Comparison of ENCODE assay signal across 28 mouse cellular contexts in the genomic region with DNA sequence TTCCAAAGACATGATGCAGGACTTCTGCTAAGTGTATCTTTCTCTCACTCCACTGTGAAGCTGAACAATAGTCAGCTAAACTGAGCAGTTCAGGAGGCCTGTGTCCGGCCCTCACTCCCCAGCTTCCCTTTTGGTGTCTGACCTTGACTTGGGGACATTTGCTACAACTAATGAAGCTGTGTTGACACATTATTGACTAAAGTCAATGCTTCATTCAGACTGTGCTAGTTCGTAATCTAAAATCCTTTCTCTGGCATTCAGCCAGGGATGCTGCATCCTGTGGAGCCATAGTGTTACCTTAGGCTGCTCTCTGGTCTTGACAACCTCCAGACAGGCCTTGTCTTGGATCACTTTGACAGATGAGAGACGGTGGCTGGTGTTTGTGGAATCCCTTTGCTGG.
"Had no signal": no experiment of that assay in that cellular context is flagged by ENCODE, and none has a peak within 500 bp of the region (broad histone marks: within the 10 kb centered on the region; RNA-seq: fewer than 3 reads in every experiment).

No protein-coding gene starts in this region.

- H3K27ac ChIP-seq: embryonic facial prominence, embryonic 10.5 days; embryonic facial prominence, embryonic 12.5 days; embryonic facial prominence, embryonic 13.5 days; embryonic facial prominence, embryonic 15.5 days; forebrain, embryonic 10.5 days; forebrain, embryonic 12.5 days; forebrain, embryonic 13.5 days; forebrain, embryonic 15.5 days; gastrocnemius, adult 2 months; heart, adult 2 months had no signal

- DNase-seq: cerebellum, adult 2 months; cerebellum, adult 8-10 months; cerebellum, adult 9-10 months; cerebellum, adult 9-11 months; cerebellum, postnatal 14 days; cerebellum, postnatal 25 days; cerebellum, postnatal 36 days; embryo, embryonic 11 days; forebrain, postnatal 0 days; gastrocnemius, adult 2 months; gastrocnemius, postnatal 10 days; gastrocnemius, postnatal 14 days; gastrocnemius, postnatal 25 days; gastrocnemius, postnatal 36 days; heart, adult 11 months; heart, adult 18-20 months; heart, adult 2 months had no signal

- H3K4me3 ChIP-seq: embryonic facial prominence, embryonic 10.5 days; embryonic facial prominence, embryonic 12.5 days; embryonic facial prominence, embryonic 13.5 days; embryonic facial prominence, embryonic 15.5 days; erythroblast, embryonic 14.5 days; forebrain, embryonic 10.5 days; forebrain, embryonic 12.5 days; forebrain, embryonic 13.5 days; forebrain, embryonic 15.5 days; gastrocnemius, adult 2 months; heart, adult 2 months had no signal

- H3K36me3 ChIP-seq: embryonic facial prominence, embryonic 10.5 days; embryonic facial prominence, embryonic 12.5 days; embryonic facial prominence, embryonic 13.5 days; embryonic facial prominence, embryonic 15.5 days; forebrain, embryonic 10.5 days; forebrain, embryonic 12.5 days; forebrain, embryonic 15.5 days had no signal

- H3K9ac ChIP-seq: embryonic facial prominence, embryonic 12.5 days; embryonic facial prominence, embryonic 13.5 days; embryonic facial prominence, embryonic 15.5 days; forebrain, embryonic 12.5 days; forebrain, embryonic 13.5 days; forebrain, embryonic 15.5 days; forebrain, postnatal 0 days had no signal

- H3K4me2 ChIP-seq: embryonic facial prominence, embryonic 12.5 days; embryonic facial prominence, embryonic 13.5 days; embryonic facial prominence, embryonic 15.5 days; forebrain, embryonic 12.5 days; forebrain, embryonic 13.5 days; forebrain, embryonic 15.5 days had no signal

- ATAC-seq: forebrain, embryonic 13.5 days; forebrain, embryonic 14.5 days; forebrain, embryonic 15.5 days; forebrain, embryonic 16.5 days; forebrain, postnatal 0 days had no signal

- H3K27me3 ChIP-seq: embryonic facial prominence, embryonic 12.5 days; embryonic facial prominence, embryonic 15.5 days; forebrain, embryonic 13.5 days; forebrain, embryonic 15.5 days had no signal

- H3K9me3 ChIP-seq: embryonic facial prominence, embryonic 10.5 days; embryonic facial prominence, embryonic 12.5 days; embryonic facial prominence, embryonic 13.5 days; embryonic facial prominence, embryonic 15.5 days; forebrain, embryonic 10.5 days; forebrain, embryonic 12.5 days; forebrain, embryonic 13.5 days; forebrain, embryonic 15.5 days had no signal
